Mouse (Mus musculus): ENCODE measurements around the gene Mcm3ap.

Mcm3ap gene

GRCm38 (mm10) chr10:76468203-76469162, at the start of gene Mcm3ap, which contains the start of gene Ybey:
Gene Mcm3ap (plus strand): TSS chr10:76468927.
Gene Ybey (minus strand): TSS chr10:76469114.
- DNase-seq = peak; percentile 93 to 94

- DNase-seq = no peak
Measured at GRCm38 (mm10) chr10:76425674-76426073, 43.1 kb upstream of the Mcm3ap start.

- no peak for DNase-seq
Measured at GRCm38 (mm10) chr10:76433925-76434324, 34.8 kb upstream of the Mcm3ap start.

GRCm38 (mm10) chr10:76439107-76439890, 29.4 kb upstream of the Mcm3ap start:
- no peak for DNase-seq

GRCm38 (mm10) chr10:76440281-76440680, 28.4 kb upstream of the Mcm3ap start, which contains the start of gene AC141477.1:
Gene AC141477.1 (minus strand): TSS chr10:76440444.
- no peak for DNase-seq

- peak; percentile 98 to 99 for DNase-seq
Measured at GRCm38 (mm10) chr10:76442178-76443088, 26.3 kb upstream of the Mcm3ap start, which contains the start of gene Pcnt. Gene Pcnt (minus strand): TSS chr10:76442786.

GRCm38 (mm10) chr10:76445996-76446681, 22.6 kb upstream of the Mcm3ap start:
- no peak for DNase-seq

- no peak for DNase-seq
Measured at GRCm38 (mm10) chr10:76447406-76448229, 21.1 kb upstream of the Mcm3ap start.

- DNase-seq = no peak
Measured at GRCm38 (mm10) chr10:76448851-76449250, 19.9 kb upstream of the Mcm3ap start, which contains the start of gene 2610028H24Rik. Gene 2610028H24Rik (plus strand): TSS chr10:76449081.

GRCm38 (mm10) chr10:76455289-76455688, 13.4 kb upstream of the Mcm3ap start:
- DNase-seq = peak; percentile 69 to 80

GRCm38 (mm10) chr10:76461255-76461654, 7.5 kb upstream of the Mcm3ap start:
- DNase-seq = no peak

GRCm38 (mm10) chr10:76462312-76462711, 6.4 kb upstream of the Mcm3ap start:
- no peak for DNase-seq

GRCm38 (mm10) chr10:76462721-76463120, 6.0 kb upstream of the Mcm3ap start:
- DNase-seq = no peak

- no peak for DNase-seq
Measured at GRCm38 (mm10) chr10:76473759-76474158, 5.0 kb downstream of the Mcm3ap start.

GRCm38 (mm10) chr10:76480851-76481250, 12.1 kb downstream of the Mcm3ap start:
- DNase-seq = no peak

GRCm38 (mm10) chr10:76481480-76481879, 12.8 kb downstream of the Mcm3ap start:
- DNase-seq = no peak

GRCm38 (mm10) chr10:76486302-76486701, 17.6 kb downstream of the Mcm3ap start:
- no peak for DNase-seq

- DNase-seq = no peak
Measured at GRCm38 (mm10) chr10:76488265-76488664, 19.5 kb downstream of the Mcm3ap start.

GRCm38 (mm10) chr10:76489205-76489604, 20.5 kb downstream of the Mcm3ap start:
- no peak for DNase-seq

GRCm38 (mm10) chr10:76493527-76493926, 24.8 kb downstream of the Mcm3ap start:
- no peak for DNase-seq

- DNase-seq = no peak
Measured at GRCm38 (mm10) chr10:76495501-76495900, 26.8 kb downstream of the Mcm3ap start.

Measured in cerebellum, postnatal 14 days (tissue).